Mouse (Mus musculus) adrenal gland (tissue): Measurements from ENCODE around the gene Tmprss9.

Experiments
- intact Hi-C: fragments of 180-260 bp; cut with DNase I; formaldehyde crosslinking; loops from one replicate; pipeline ENCODE4 v1.15.1; 2025

Tmprss9 gene

GRCm38 (mm10) chr10:80842334-80842733 lies 29.3 kb upstream of the Tmprss9 start:
- intact Hi-C loops: no loop called here

- intact Hi-C loops: no loop called here
Observed at GRCm38 (mm10) chr10:80843087-80843930, 28.3 kb upstream of the Tmprss9 start.

- intact Hi-C loops: no loop called here
Observed at GRCm38 (mm10) chr10:80843931-80844547, 27.6 kb upstream of the Tmprss9 start, which contains the start of gene Lingo3. TSS of gene Lingo3 (minus strand) at chr10:80844039.

- intact Hi-C loops: no loop called here
Observed at GRCm38 (mm10) chr10:80845055-80845693, 26.5 kb upstream of the Tmprss9 start.

GRCm38 (mm10) chr10:80845732-80846131 lies 25.9 kb upstream of the Tmprss9 start:
- intact Hi-C loops: no loop called here

- intact Hi-C loops: no loop called here
Observed at GRCm38 (mm10) chr10:80848571-80848970, 23.1 kb upstream of the Tmprss9 start.

- intact Hi-C loops: no loop called here
Observed at GRCm38 (mm10) chr10:80854913-80855748, 16.5 kb upstream of the Tmprss9 start, which contains the start of the genes Lsm7 and Sppl2b. TSS of gene Lsm7 (minus strand) at chr10:80855209. TSS of gene Sppl2b (plus strand) at chr10:80855275.

GRCm38 (mm10) chr10:80855749-80856073 lies 15.9 kb upstream of the Tmprss9 start:
- intact Hi-C loops: no loop called here

GRCm38 (mm10) chr10:80856267-80856666 lies 15.4 kb upstream of the Tmprss9 start:
- intact Hi-C loops: no loop called here

GRCm38 (mm10) chr10:80856908-80857307 lies 14.7 kb upstream of the Tmprss9 start:
- intact Hi-C loops: no loop called here

GRCm38 (mm10) chr10:80857386-80857785 lies 14.3 kb upstream of the Tmprss9 start:
- intact Hi-C loops: no loop called here

- intact Hi-C loops: no loop called here
Observed at GRCm38 (mm10) chr10:80857848-80858247, 13.8 kb upstream of the Tmprss9 start.

- intact Hi-C loops: no loop called here
Observed at GRCm38 (mm10) chr10:80858350-80858935, 13.2 kb upstream of the Tmprss9 start.

GRCm38 (mm10) chr10:80862305-80862704 lies 9.3 kb upstream of the Tmprss9 start:
- intact Hi-C loops: no loop called here

- intact Hi-C loops: no loop called here
Observed at GRCm38 (mm10) chr10:80864446-80864845, 7.2 kb upstream of the Tmprss9 start.

- intact Hi-C loops: no loop called here
Observed at GRCm38 (mm10) chr10:80870993-80871392, 655 bp upstream of the Tmprss9 start.

GRCm38 (mm10) chr10:80874035-80874434 lies 2.4 kb downstream of the Tmprss9 start:
- intact Hi-C loops: no loop called here

GRCm38 (mm10) chr10:80876028-80876427 lies 4.4 kb downstream of the Tmprss9 start:
- intact Hi-C loops: no loop called here

- intact Hi-C loops: no loop called here
Observed at GRCm38 (mm10) chr10:80876594-80876993, 4.9 kb downstream of the Tmprss9 start.

- intact Hi-C loops: loop anchor here (2.0 kb wide), 1 partner anchor 57 kb away; no protein-coding TSS in a partner anchor
Observed at GRCm38 (mm10) chr10:80880131-80880641, 8.5 kb downstream of the Tmprss9 start.
